Mouse (Mus musculus): ENCODE measurements around the gene Gfy. TPM values are rescaled to one million over a fixed set of nuclear protein-coding genes. Genes with fewer than 3 reads are reported as not detected.

Gfy gene
- polyA plus RNA-seq, 1 experiment = not detected

DNA sequence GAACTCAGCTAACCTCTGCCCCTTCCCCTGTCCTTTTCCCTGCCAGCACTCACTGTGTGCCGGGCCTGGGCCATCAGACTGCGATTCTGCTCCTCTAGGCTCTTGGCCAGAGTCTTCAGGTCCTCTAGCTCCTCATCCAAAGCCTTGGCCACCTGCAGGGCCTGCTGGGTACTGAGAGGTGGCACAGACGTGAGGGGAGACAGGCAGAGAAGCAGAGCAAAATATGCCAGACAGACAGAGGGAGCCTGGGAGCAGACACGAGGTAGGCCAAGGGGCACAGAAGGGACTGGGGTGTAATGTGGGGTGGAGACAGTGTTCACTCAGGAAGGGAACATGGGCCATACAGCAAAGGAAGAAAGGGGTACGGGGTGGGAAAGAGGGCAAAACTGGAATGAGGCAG lies 14.0 kb upstream of the Gfy start:
- H3K27me3 ChIP-seq (replicated peaks; ENCODE audit: control insufficient read depth, insufficient read depth, low read length) = no peaks in the 10 kb centered on the region
- TF ChIP-seq POLR2A (IDR thresholded peaks at IDR 0.05; ENCODE audit: low read depth, low read length) = no peak
- TF ChIP-seq CTCF (conservative IDR thresholded peaks at IDR 0.05; ENCODE audit: insufficient read depth, insufficient read length, low read depth, low read length) = no peak
- no peaks in the 10 kb centered on the region for H3K4me1 ChIP-seq (ENCODE audit: control insufficient read depth, insufficient read depth, low read length)
- 68% methylated on average over 5 of the region's 5 CpGs for WGBS
- no peaks in the 10 kb centered on the region for H3K36me3 ChIP-seq (ENCODE audit: control insufficient read depth, insufficient read depth, low read length)
- no peak for DNase-seq
- no peak overlapping the region for H3K27ac ChIP-seq (ENCODE audit: insufficient read depth, low read depth, low read length)
- H3K4me3 ChIP-seq (ENCODE audit: insufficient read depth, low read depth, low read length) = no peak overlapping the region

DNA sequence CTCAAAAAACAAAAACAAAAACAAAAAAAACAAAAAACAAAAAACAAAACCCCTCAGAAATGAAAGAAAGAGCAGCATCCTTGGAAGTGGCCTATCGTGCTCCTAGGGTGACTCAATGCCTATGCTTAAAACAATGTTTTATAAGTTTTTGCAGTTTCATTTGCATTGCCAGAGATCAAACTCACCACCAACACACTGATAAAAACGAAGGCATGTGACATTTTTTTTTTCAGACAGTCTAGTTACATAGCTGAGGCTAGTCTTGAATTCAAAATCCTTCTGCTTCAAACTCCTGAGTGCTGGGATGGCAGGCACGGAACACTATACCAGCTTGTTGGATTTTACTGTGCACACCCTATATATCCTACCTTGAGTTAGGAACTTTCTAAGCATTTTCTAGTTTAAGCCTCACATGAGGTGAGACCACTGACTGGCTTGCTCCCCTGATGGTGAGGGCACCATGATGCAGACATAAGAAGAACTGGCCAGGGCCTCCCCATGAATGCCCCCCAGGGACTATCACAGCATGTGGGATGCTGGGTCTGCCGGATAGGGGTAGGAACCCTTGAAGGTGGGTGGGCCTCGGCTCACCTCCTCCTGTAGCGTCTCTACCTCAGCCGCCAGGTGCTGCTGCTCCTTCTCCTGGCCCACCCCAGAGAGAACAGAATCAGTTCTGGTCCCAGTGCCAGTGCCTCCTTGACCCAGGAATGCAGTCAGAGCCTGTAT lies 13.4 kb upstream of the Gfy start:
- Histone ChIP-seq H3K4me1 (ENCODE audit: control insufficient read depth, insufficient read depth, low read length) (no peaks in the 10 kb centered on the region), H3K36me3 (ENCODE audit: control insufficient read depth, insufficient read depth, low read length) (no peaks in the 10 kb centered on the region), H3K27me3 (replicated peaks; ENCODE audit: control insufficient read depth, insufficient read depth, low read length) (no peaks in the 10 kb centered on the region), H3K27ac (ENCODE audit: insufficient read depth, low read depth, low read length) (no peak overlapping the region), H3K4me3 (ENCODE audit: insufficient read depth, low read depth, low read length) (no peak overlapping the region)
- TF ChIP-seq POLR2A (IDR thresholded peaks at IDR 0.05; ENCODE audit: low read depth, low read length) (no peak), CTCF (conservative IDR thresholded peaks at IDR 0.05; ENCODE audit: insufficient read depth, insufficient read length, low read depth, low read length) (no peak)
- WGBS = 82% methylated on average over 7 of the region's 7 CpGs
- no peak for DNase-seq

DNA sequence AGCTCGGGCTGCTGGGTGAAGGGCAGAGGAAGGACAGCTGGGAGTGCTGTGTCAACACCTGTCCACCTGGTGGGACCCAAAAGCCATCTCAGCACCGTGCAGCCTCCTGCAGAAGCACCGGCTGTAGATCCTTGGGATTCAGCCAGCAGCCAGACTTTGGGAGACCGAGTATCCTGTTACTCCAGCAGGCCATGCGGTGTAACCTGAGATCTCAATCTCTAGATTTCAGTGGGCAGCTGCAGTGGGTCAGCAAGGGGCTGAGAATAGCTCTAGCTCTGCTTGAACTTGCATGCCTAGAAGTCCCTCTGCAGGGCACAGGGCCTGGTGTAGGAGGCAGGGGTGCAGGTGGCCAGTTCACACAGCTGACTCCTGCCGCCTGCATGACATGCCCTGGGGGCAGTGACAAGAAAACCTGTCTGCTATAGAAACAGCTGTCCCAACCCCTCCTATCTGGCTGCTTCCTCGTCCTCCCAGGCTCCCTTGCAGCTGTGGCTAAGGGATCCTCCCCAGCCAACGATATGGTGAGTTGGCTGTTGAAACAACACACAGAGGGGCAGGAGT lies 12.5 kb upstream of the Gfy start:
- no peak overlapping the region for H3K27ac ChIP-seq (ENCODE audit: insufficient read depth, low read depth, low read length)
- no peak for DNase-seq
- H3K36me3 ChIP-seq (ENCODE audit: control insufficient read depth, insufficient read depth, low read length) = no peaks in the 10 kb centered on the region
- no peaks in the 10 kb centered on the region for H3K27me3 ChIP-seq (replicated peaks; ENCODE audit: control insufficient read depth, insufficient read depth, low read length)
- WGBS = 33% methylated on average over 8 of the region's 8 CpGs
- H3K4me3 ChIP-seq (ENCODE audit: insufficient read depth, low read depth, low read length) = no peak overlapping the region
- H3K4me1 ChIP-seq (ENCODE audit: control insufficient read depth, insufficient read depth, low read length) = no peaks in the 10 kb centered on the region
- TF ChIP-seq CTCF (conservative IDR thresholded peaks at IDR 0.05; ENCODE audit: insufficient read depth, insufficient read length, low read depth, low read length) (no peak), POLR2A (IDR thresholded peaks at IDR 0.05; ENCODE audit: low read depth, low read length) (no peak)

DNA sequence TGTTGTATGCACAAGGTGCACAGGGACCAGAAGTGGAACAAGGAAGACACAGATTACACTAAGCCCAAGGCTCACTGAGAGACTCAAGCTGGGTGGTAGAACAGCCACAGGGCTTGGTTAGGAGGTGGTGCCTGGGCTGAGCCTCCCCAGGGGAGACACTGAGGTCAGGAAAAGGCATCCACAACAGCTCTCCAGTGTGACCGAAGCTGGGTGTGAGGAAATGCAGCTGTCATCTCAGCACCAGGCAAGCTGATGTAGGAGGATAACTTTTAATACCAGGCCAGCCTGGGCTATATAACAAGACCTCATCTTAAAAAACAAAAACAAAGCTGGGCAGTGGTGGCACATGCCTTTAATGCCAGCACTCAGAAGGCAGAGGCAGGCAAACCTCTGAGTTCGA lies 11.8 kb upstream of the Gfy start:
- whole genome bisulfite sequencing = 72% methylated on average over 2 of the region's 2 CpGs

DNA sequence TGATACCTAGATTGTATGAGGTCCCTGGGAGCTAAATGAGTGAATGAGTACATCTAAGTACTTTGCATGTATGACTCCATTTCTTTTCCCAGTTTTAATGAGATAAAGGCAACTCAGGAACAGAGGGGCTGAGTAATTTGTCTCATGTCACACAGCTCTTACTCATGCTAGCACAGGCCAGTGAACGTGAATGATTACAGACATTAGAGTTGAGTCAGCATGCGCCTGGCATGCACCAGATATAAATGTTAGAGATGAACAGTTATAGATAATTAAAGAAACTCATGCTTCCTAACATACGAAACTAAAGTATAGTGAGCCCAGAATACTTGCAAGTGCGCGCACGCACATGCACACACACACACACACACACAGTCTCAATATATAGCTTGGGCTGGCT lies 10.8 kb upstream of the Gfy start:
- 92% methylated on average over 6 of the region's 6 CpGs for WGBS
- TF ChIP-seq CTCF (conservative IDR thresholded peaks at IDR 0.05; ENCODE audit: insufficient read depth, insufficient read length, low read depth, low read length) (no peak), POLR2A (IDR thresholded peaks at IDR 0.05; ENCODE audit: low read depth, low read length) (no peak)

More for the DNA sequence above, 11.8 kb upstream of the Gfy start:
- no peak overlapping the region for H3K27ac ChIP-seq (ENCODE audit: insufficient read depth, low read depth, low read length)
- TF ChIP-seq POLR2A (IDR thresholded peaks at IDR 0.05; ENCODE audit: low read depth, low read length) (no peak), CTCF (conservative IDR thresholded peaks at IDR 0.05; ENCODE audit: insufficient read depth, insufficient read length, low read depth, low read length) (no peak)
- no peak overlapping the region for H3K4me3 ChIP-seq (ENCODE audit: insufficient read depth, low read depth, low read length)
- H3K4me1 ChIP-seq (ENCODE audit: control insufficient read depth, insufficient read depth, low read length) = no peaks in the 10 kb centered on the region
- no peaks in the 10 kb centered on the region for H3K36me3 ChIP-seq (ENCODE audit: control insufficient read depth, insufficient read depth, low read length)
- H3K27me3 ChIP-seq (replicated peaks; ENCODE audit: control insufficient read depth, insufficient read depth, low read length) = no peaks in the 10 kb centered on the region
- no peak for DNase-seq

DNA sequence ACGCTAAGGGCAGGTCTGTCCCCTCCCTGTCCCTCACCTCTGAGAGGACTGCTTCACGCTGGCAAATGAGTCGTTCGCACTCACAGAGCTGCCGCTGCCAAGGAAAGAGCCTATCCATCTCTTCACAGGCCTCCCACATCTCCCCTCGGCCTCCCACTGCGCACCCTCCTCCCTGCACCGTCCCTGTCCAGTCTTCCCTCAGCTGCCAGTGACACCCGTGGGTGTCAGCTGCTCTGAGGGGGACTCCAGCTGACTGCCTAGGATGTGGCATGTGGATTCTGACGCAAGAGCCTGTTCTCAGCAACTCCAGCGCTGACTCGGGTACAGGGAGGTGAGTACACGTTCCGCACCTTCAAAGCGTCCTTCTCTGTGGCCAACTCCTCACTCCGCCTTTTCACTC lies 10.2 kb upstream of the Gfy start:
- TF ChIP-seq CTCF (conservative IDR thresholded peaks at IDR 0.05; ENCODE audit: insufficient read depth, insufficient read length, low read depth, low read length) = no peak
- TF ChIP-seq POLR2A (IDR thresholded peaks at IDR 0.05; ENCODE audit: low read depth, low read length) = no peak

More for the DNA sequence above, 10.8 kb upstream of the Gfy start:
- Histone ChIP-seq H3K4me3 (ENCODE audit: insufficient read depth, low read depth, low read length) (no peak overlapping the region), H3K27me3 (replicated peaks; ENCODE audit: control insufficient read depth, insufficient read depth, low read length) (no peaks in the 10 kb centered on the region), H3K4me1 (ENCODE audit: control insufficient read depth, insufficient read depth, low read length) (no peaks in the 10 kb centered on the region), H3K27ac (ENCODE audit: insufficient read depth, low read depth, low read length) (no peak overlapping the region), H3K36me3 (ENCODE audit: control insufficient read depth, insufficient read depth, low read length) (no peaks in the 10 kb centered on the region)
- DNase-seq = no peak

DNA sequence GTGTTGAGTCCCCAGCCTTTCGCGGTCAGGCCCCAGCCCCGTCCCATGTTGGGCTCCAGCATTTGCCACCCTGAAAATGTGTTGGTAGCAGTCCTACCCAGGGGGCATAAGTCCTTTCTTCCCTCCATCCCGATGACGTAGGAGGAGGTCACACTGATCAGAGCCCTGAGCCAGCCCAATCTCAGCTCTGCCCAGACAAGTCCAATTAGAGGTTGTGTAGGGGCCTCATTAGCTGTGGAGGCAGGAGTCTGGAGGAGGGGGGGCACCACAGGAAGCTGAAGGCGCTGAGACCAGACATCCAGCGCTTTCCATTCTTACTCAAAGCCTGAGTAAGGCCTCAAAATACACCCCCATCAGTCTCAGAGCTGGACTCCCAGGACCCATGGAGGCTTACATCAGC lies 6.6 kb upstream of the Gfy start:
- Histone ChIP-seq H3K36me3 (ENCODE audit: control insufficient read depth, insufficient read depth, low read length) (no peaks in the 10 kb centered on the region), H3K4me1 (ENCODE audit: control insufficient read depth, insufficient read depth, low read length) (no peaks in the 10 kb centered on the region), H3K4me3 (ENCODE audit: insufficient read depth, low read depth, low read length) (no peak overlapping the region), H3K27me3 (replicated peaks; ENCODE audit: control insufficient read depth, insufficient read depth, low read length) (peaks cover 1% of the 10 kb centered on the region), H3K27ac (ENCODE audit: insufficient read depth, low read depth, low read length) (no peak overlapping the region)
- TF ChIP-seq CTCF (conservative IDR thresholded peaks at IDR 0.05; ENCODE audit: insufficient read depth, insufficient read length, low read depth, low read length) (no peak), POLR2A (IDR thresholded peaks at IDR 0.05; ENCODE audit: low read depth, low read length) (no peak)
- WGBS = 85% methylated on average over 7 of the region's 7 CpGs
- no peak for DNase-seq

More for the DNA sequence above, 10.2 kb upstream of the Gfy start:
- Histone ChIP-seq H3K36me3 (ENCODE audit: control insufficient read depth, insufficient read depth, low read length) (no peaks in the 10 kb centered on the region), H3K27me3 (replicated peaks; ENCODE audit: control insufficient read depth, insufficient read depth, low read length) (no peaks in the 10 kb centered on the region), H3K4me1 (ENCODE audit: control insufficient read depth, insufficient read depth, low read length) (no peaks in the 10 kb centered on the region), H3K27ac (ENCODE audit: insufficient read depth, low read depth, low read length) (no peak overlapping the region), H3K4me3 (ENCODE audit: insufficient read depth, low read depth, low read length) (no peak overlapping the region)
- no peak for DNase-seq
- WGBS = 51% methylated on average over 16 of the region's 16 CpGs

Measured in kidney, adult 2 months (tissue).